Mouse (Mus musculus) c-Kit-negative CD71-positive TER-119-positive erythroid progenitor cells, embryonic 14.5 days (primary cell): ENCODE results near the gene 1700001C19Rik.
"Not testable (repeated sequence)": the region's sequence is repeated elsewhere in the genome, so short reads cannot be mapped to it uniquely, and the experiment has no call there.

ENCODE experiments used
- DNase-seq: peaks from one replicate; pipeline ENCODE4 v3.0.0-alpha.2; 2013; ENCODE audit warnings: low read depth, low spot score

1700001C19Rik gene

DNA sequence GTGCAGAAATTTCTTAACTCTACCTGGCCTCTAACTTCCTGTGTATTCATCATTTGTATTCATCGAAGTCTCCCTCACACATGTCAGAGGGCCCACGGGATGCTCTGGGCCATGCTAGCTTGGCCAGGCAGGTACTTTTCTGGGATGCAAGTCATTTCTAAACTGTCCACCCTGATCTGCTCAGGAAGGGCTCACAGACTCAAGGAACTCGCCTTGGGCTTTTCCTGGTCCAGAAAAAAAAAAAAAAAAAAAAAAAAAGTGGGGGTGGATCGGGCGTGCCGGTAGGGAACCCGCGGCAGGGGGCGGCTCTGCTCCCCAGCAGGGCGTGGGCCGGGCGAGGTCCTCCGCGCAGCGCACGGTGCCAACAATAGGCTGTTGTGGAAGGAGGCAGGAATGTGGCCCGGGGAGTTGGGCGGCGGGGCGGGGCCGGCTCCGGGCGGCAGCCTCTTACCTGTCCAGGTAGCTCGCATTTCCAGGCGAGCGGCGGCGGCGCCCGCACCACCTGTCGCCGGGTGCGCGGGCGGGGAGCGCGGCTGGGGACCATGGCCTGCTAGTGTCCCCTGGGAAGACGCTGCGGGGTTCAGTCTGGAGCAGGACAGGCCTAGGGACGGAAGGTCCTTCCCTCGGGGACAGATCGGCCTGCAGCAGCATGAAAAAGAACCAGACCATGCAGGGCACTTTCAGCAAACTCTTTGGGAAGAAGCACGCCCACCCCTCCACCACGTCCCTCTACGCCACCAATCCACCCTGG lies 845 bp downstream of the 1700001C19Rik start, which contains the start of gene AI661453:
Gene AI661453, plus strand, starts transcription at position 460 of the 751 bp plus-strand sequence.
- DNase-seq: no peak

DNA sequence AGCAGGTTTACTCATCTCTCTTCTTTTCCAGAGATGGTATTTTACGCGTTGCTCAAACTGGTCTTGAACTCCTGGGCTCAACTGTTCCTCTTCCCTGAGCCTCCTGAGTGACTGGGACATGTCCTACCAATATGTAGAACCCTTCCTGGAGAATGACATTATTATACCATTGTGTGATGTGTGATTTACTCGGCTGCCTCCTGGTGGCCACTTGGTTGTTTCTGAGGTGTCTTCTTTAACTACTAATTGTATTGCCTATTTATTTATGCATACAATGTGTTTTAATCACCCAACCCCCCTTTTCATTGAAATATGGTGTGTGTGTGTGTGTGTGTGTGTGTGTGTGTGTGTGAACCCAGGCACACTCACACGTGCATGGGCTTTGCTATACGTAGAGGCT lies 6.4 kb downstream of the 1700001C19Rik start:
- no peak for DNase-seq

DNA sequence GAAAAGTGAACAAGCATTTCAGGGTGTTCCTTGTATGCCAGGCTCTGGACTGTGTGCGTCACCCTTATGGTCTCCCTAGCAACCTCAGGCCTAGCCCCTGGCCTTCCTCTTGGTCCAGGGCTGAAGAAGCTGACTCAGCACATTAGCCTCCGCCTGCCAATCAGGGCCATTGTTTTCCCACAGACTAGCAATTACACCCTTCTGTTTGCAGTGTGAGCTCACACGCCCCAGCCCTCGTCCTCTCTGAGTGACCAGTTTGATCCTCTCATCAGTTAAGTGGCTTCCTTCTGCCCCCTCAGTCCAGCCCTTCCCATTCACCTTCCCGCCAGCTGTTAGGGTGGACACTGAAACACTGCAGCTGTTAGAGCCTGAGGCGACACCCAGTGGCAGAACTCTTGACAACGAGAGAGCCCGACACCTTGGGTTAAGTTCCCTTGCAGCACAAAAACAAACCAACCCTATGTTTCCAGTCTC lies 8.3 kb downstream of the 1700001C19Rik start:
- no peak for DNase-seq

- no peak for DNase-seq
These were observed 9.9 kb downstream of the 1700001C19Rik start for GRCm38 (mm10) chr17:47427316-47427715.

- DNase-seq: no peak
These were observed 13.0 kb downstream of the 1700001C19Rik start for GRCm38 (mm10) chr17:47424186-47424585.

GRCm38 (mm10) chr17:47422616-47423015 lies 14.6 kb downstream of the 1700001C19Rik start:
- DNase-seq: not testable (repeated sequence)

DNA sequence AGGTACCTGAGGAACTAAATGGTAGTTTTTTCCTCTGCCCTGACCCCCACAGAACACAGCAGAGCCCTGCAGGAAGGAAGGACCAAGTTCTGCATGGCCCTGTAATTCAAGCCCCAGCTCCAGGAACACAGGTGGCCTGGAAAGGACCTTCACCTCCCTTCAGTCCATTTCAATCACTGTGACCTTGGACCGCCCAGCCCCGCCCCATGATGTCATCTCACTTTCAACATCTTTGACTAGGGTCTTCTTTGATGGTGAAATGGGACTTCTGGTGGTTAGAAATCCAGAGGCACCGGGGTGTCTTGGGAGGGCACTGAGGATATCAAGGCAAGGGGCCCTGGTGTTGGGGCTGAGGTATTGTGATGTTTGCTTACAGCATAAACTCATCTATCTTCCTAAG lies 15.6 kb downstream of the 1700001C19Rik start:
- DNase-seq: no peak

DNA sequence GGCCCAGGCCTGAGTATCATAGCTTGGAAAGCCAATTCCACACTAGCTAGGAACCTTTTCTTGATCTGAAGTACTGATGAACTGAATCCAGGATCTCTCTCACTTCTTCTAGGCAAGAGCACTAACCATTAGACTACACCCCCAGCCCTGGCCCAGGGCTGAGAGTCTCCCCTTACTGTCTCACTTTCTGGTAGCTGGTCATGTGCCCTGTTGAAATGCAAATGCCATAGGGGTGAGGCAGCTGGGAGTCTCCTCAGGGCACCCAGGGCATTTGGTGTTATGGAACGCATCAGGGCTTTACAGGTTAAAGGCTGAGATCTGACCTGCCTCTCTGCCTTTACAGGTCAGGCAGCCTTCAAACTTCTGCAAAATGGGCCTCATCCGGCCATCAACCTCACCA lies 17.0 kb downstream of the 1700001C19Rik start:
- DNase-seq: no peak

- not testable (repeated sequence) for DNase-seq
These were observed 27.0 kb downstream of the 1700001C19Rik start for GRCm38 (mm10) chr17:47409897-47410861.

- DNase-seq: peak; percentile 15
These were observed 28.6 kb downstream of the 1700001C19Rik start for GRCm38 (mm10) chr17:47408558-47408898.

DNA sequence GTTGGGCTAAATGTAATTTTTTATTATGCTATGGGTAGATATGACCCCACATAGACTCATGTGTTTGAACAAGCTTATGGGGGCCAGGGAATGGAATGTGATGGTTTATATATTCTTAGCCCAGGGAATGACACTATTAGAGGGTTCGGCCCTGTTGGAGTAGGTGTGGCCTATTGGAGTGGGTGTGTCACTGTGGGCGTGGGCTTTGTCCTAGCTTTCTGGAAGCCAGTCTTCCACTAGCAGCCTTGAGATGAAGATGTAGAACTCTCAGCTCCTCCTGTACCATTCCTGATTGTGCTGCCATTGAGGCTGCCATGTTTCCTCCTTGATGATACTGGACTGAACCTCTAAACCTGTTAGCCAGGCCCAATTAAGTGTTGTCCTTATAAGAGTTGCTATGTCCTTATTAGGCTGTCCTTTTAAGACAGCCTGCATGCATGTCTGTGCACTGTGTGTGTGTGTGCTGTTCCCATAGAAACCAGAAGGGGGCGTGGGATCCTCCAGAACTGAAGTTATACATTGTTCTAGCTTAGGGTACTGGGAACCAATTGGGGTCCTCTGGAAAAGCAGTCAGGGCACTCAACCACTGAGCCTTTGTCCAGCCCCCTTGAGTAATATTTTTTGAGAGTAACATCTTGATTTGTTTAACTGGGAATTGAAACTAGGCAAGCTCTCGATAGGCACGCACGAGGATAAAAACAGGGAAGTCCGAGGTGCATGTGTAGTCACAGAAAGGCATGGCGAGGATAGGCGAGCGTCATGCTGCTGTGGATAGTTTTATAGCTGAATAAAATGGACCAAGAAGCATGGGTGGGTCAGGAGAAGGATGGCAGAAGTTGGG lies 29.2 kb downstream of the 1700001C19Rik start:
- DNase-seq: no peak

- no peak for DNase-seq
These were observed 36.7 kb downstream of the 1700001C19Rik start, which contains the start of gene Guca1a for GRCm38 (mm10) chr17:47400451-47400850. Gene Guca1a (minus strand): TSS chr17:47400584.

DNA sequence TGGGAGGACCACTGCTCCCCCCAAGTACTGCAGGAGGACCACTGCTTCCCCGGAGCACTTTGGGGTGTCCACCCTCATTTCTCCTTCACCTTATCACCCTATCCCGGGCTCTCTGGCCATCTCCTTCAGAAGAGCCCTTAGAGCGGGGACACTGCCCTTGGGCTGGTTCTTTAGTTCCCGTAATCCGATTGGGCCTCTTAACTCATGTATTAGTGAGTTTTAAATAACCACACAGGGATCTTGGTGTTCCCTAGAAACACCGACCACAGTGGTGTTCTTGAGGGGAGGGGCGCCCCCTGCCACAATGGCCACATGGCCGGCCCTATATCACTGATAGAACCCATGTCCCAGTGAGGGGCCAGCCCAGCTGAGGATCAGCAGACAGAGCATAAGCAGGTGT lies 38.1 kb downstream of the 1700001C19Rik start:
- no peak for DNase-seq

DNA sequence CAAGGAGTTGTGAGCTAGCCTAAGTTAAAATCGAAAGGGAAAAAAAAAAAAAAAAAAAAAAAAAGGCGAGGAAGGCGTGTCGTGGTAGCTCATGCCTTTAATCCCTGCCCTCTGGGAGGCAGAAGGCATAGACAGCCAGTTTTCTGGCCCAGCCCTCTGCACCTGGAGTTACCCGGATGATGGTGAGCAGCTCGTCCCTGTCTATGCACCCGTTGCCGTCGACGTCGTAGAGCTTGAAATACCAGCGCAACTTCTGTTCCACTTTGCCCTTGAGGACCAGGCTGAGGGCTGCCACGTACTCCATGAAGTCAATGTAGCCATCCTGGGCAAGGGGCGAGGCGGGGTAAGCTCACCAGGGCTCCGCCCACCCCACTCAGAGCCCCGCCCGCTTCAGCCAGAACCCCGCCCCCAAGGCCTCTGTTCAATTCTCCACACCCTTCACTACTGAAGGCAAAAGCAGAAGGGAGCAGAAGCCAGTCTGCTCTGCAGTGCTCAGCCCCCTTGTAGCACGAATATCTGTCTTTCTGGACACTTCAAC lies 41.7 kb downstream of the 1700001C19Rik start:
- no peak for DNase-seq

GRCm38 (mm10) chr17:47394223-47394869 lies 42.8 kb downstream of the 1700001C19Rik start:
- no peak for DNase-seq

GRCm38 (mm10) chr17:47386649-47387048 lies 50.5 kb downstream of the 1700001C19Rik start:
- DNase-seq: peak; percentile 31

DNA sequence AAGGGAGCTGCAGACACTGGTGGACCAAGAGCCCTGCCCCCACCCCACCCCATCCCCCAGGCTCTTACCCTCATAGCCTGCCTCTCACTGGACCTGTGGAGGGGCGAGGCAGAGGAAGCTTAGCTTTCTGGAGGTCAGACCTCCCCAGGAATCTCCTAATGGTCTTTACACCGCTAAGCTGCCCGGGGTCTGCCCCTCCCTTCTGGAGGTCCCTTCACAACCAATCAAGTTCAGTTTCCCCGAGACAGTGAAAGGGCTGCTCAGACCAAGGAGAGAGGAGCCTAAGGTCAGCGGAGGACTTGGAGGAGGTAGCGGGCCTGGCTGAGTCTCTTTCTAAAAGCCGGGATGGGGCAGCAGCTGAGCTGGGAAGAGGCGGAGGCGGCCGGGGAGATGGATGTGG lies 52.0 kb downstream of the 1700001C19Rik start, which contains the start of gene Guca1b:
Gene Guca1b, plus strand, starts transcription at position 249 of the 400 bp plus-strand sequence.
- DNase-seq: no peak

GRCm38 (mm10) chr17:47384064-47384463 lies 53.1 kb downstream of the 1700001C19Rik start:
- DNase-seq: no peak

DNA sequence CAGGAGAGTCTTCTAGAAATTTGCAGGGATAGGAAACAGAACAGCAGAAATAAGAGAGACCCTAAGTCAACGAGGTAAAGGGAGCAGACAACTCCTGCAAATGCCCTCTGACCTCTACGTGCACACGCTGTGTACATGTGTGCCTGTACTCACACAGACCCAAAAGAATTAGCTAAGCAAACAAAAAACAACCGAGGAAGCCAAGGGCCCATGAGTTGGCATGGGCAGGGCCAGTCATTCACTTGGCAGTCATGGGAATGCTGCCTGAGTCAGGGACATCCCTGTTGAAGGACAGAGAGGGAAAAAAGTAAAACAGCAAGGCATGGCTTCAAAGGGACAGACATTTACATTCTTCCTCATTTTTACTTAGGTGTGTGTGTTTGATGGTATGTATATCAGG lies 53.9 kb downstream of the 1700001C19Rik start:
- DNase-seq: no peak

DNA sequence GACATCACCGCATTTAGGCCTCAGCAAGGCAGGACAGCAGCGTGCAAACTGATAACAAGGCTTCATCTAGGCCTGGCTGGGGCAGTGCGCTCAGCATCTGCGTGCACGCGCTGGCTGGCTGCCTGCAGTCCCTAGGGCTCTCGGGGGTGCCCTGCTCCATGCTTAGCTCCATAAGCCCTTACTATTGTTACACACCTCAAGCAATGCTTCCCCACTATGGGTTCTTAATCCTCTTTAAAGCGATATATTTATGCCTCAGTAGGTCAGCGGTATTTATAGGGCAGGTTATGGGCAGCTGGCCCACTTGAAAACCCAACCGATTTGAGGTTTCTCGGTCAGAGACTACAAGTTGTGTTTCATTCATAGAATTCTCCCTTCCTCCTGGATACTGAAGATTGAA lies 55.3 kb downstream of the 1700001C19Rik start:
- no peak for DNase-seq
